Mouse (Mus musculus) ovary, postnatal 14 days (tissue): ENCODE measurements around the gene Bicral.
A peak's percentile ranks its signal among the peaks of the same experiment; 100 is the strongest.
"Not testable (repeated sequence)": the region's sequence is repeated elsewhere in the genome, so short reads cannot be mapped to it uniquely, and the experiment has no call there.

Experiments used
- DNase-seq: peaks from one replicate; pipeline ENCODE4 v3.0.0; 2022; ENCODE audit warnings: low spot score

Gene Bicral

GRCm38 (mm10) chr17:46796743-46797142, 61.5 kb downstream of the Bicral start:
- no peak for DNase-seq

- DNase-seq: no peak
Measured at GRCm38 (mm10) chr17:46792963-46793362, 65.3 kb downstream of the Bicral start.

- DNase-seq: not testable (repeated sequence)
Measured at GRCm38 (mm10) chr17:46787974-46788373, 70.3 kb downstream of the Bicral start.

- no peak for DNase-seq
Measured at GRCm38 (mm10) chr17:46786952-46787351, 71.3 kb downstream of the Bicral start.

GRCm38 (mm10) chr17:46783222-46783565, 75.1 kb downstream of the Bicral start:
- DNase-seq: no peak

GRCm38 (mm10) chr17:46782341-46783221, 75.7 kb downstream of the Bicral start, which contains the start of gene Rpl7l1:
Rpl7l1 (minus strand) TSS chr17:46782672.
- DNase-seq: peak; percentile 89

GRCm38 (mm10) chr17:46781876-46782275, 76.4 kb downstream of the Bicral start:
- DNase-seq: no peak

- no peak for DNase-seq
Measured at GRCm38 (mm10) chr17:46776087-46776486, 82.2 kb downstream of the Bicral start.

- no peak for DNase-seq
Measured at GRCm38 (mm10) chr17:46775070-46775469, 83.2 kb downstream of the Bicral start.

GRCm38 (mm10) chr17:46774131-46774472, 84.2 kb downstream of the Bicral start:
- DNase-seq: no peak

- no peak for DNase-seq
Measured at GRCm38 (mm10) chr17:46773278-46774130, 84.8 kb downstream of the Bicral start.

GRCm38 (mm10) chr17:46772404-46773277, 85.6 kb downstream of the Bicral start, which contains the start of gene 2310039H08Rik:
2310039H08Rik (plus strand) TSS chr17:46772635.
- peak; percentile 73 for DNase-seq

GRCm38 (mm10) chr17:46772038-46772403, 86.3 kb downstream of the Bicral start:
- DNase-seq: no peak

GRCm38 (mm10) chr17:46771616-46772015, 86.7 kb downstream of the Bicral start:
- DNase-seq: no peak

- no peak for DNase-seq
Measured at GRCm38 (mm10) chr17:46771025-46771424, 87.3 kb downstream of the Bicral start.

GRCm38 (mm10) chr17:46770546-46770945, 87.7 kb downstream of the Bicral start:
- no peak for DNase-seq

- no peak for DNase-seq
Measured at GRCm38 (mm10) chr17:46767868-46768267, 90.4 kb downstream of the Bicral start.

GRCm38 (mm10) chr17:46764916-46765315, 93.4 kb downstream of the Bicral start:
- not testable (repeated sequence) for DNase-seq

- DNase-seq: no peak
Measured at GRCm38 (mm10) chr17:46763544-46763943, 94.7 kb downstream of the Bicral start, which contains the start of gene Ptcra. Ptcra (minus strand) TSS chr17:46763712.

- DNase-seq: no peak
Measured at GRCm38 (mm10) chr17:46758753-46759152, 99.5 kb downstream of the Bicral start.

GRCm38 (mm10) chr17:46751794-46752556, 106.3 kb downstream of the Bicral start, which contains the start of gene Cnpy3:
Cnpy3 (minus strand) TSS chr17:46752214.
- peak; percentile 90 for DNase-seq
